Mouse (Mus musculus): ENCODE results near the gene Gm9508. TPM values are rescaled to one million over a fixed set of nuclear protein-coding genes. Genes with fewer than 3 reads are reported as not detected.

Gene Gm9508
- not detected in 2 replicates for polyA plus RNA-seq (2012; rRNA removed)

GRCm38 (mm10) chr10:77697133-77697532 is at the start of gene Gm9508:
Gm9508 (minus strand) TSS chr10:77697233.

GRCm38 (mm10) chr10:77741924-77742688 is 45.1 kb upstream of the Gm9508 start, which contains the start of gene Gm18596:
Gm18596 (minus strand) TSS chr10:77742638.

DNA sequence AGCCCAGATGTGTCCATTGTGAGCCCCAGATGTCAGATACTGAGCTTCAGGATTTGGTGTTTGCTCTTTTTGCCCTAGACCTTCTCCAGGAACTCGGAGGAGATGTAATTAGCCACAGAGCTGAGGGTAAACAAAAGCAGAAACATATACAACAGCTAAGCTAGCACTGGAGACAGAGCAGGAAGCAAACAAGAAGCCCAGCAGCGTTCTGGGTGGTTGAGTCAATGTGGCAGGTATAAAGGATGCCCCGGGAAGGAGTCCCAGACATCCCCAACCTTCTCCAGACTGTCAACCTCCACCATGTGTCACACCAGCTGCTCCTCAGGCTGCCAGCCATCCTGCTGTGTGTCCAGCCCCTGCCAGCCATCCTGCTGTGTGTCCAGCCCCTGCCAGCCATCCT is 29.2 kb upstream of the Gm9508 start, which contains the start of gene Gm10100:
Gene Gm10100 (plus strand): TSS at position 301 of the 400 bp plus-strand sequence.

GRCm38 (mm10) chr10:77720299-77720698 is 23.3 kb upstream of the Gm9508 start, which contains the start of gene Krtap12-1:
Krtap12-1 (plus strand) TSS chr10:77720599.

DNA sequence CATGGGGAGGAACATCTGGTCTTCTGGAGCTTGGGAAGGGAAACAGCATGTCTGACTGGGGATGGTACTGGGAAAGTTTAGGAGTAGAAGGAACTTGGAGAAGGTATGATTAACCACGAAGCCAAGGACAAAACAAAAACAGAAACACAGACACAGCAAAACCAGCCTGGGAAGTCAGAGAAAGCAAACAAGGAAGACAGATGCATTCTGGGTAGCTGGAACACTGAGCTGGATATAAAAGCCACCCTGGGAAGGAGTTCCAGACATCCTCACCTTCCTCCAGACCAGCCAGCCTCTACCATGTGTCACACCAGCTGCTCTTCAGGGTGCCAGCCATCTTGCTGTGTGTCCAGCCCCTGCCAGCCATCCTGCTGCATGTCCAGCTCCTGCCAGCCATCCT is 18.5 kb upstream of the Gm9508 start, which contains the start of gene Gm10142:
Gene Gm10142 (plus strand): TSS at position 301 of the 400 bp plus-strand sequence.

GRCm38 (mm10) chr10:77711157-77711556 is 14.1 kb upstream of the Gm9508 start, which contains the start of gene Gm10024:
Gm10024 (plus strand) TSS chr10:77711457.

DNA sequence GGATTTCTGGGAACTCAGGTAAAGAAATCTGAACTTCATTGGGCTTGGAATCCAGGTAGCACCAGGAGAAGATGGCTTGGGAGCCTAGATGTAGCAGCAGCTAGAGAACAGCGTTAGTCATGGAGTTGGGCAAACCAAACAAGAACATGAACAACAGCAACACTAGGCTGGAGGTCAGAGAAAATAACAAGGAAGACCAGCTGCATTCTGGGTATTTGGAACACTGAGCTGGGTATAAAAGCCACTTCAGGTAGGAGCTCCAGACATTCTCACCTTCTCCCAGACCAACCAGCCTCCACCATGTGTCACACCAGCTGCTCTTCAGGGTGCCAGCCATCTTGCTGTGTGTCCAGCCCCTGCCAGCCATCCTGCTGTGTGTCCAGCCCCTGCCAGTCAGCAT is 9.3 kb upstream of the Gm9508 start, which contains the start of gene Gm10272:
Gene Gm10272 (plus strand): TSS at position 301 of the 400 bp plus-strand sequence.

DNA sequence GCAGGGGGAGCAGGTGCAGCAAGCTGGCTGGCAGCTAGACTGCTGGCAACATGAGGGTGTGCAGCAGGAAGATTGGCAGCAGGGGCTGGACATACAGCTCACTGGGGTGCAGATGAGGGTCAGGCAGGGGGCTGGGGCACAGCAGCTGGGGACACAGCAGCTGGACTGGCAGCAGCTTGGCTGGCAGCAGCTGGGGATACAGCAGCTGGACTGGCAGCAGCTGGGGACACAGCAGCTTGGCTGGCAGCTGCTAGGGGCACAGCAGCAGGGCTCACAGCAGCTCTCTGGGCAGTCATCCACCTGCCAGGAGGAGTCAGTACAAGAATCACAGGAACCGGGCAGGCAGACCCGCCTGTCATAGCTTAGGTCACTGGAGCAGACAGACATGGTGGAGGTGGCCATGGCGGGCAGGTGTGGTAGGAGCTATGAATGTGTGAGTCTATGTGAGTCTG is 6.7 kb downstream of the Gm9508 start, which contains the start of gene Gm19402:
Gene Gm19402 (minus strand): TSS at position 402 of the 452 bp plus-strand sequence.

GRCm38 (mm10) chr10:77685895-77686664 is 11.0 kb downstream of the Gm9508 start, which contains the start of gene Tspear:
Tspear (plus strand) TSS chr10:77686569.

Other genes starting within 250 kb of the Gm9508 start
- gene Fam207a, start 181.4 kb downstream of the Gm9508 start, polyA plus RNA-seq (2012; rRNA removed) = 29.3 and 29.6 TPM in 2 replicates
- gene Itgb2, start 167.0 kb downstream of the Gm9508 start, polyA plus RNA-seq (2012; rRNA removed) = 9.0 and 9.3 TPM in 2 replicates
- 210 and 211 TPM in 2 replicates for gene Pttg1ip, start 115.5 kb downstream of the Gm9508 start, polyA plus RNA-seq (2012; rRNA removed)
- 233 and 246 TPM in 2 replicates for gene Sumo3, start 91.1 kb downstream of the Gm9508 start, polyA plus RNA-seq (2012; rRNA removed)
- gene Gm49325, start 91.0 kb downstream of the Gm9508 start, polyA plus RNA-seq (2012; rRNA removed) = not detected in 2 replicates
- 34.4 and 39.8 TPM in 2 replicates for gene Ube2g2, start 75.0 kb downstream of the Gm9508 start, polyA plus RNA-seq (2012; rRNA removed)
- 0.62 and 0.70 TPM in 2 replicates for gene Tspear, start 10.7 kb downstream of the Gm9508 start, polyA plus RNA-seq (2012; rRNA removed)
- gene Gm19402, start 6.5 kb downstream of the Gm9508 start, polyA plus RNA-seq (2012; rRNA removed) = not detected in 2 replicates
- not detected in 2 replicates for gene Gm10272, start 9.4 kb upstream of the Gm9508 start, polyA plus RNA-seq (2012; rRNA removed)
- gene Gm10024, start 14.2 kb upstream of the Gm9508 start, polyA plus RNA-seq (2012; rRNA removed) = not detected in 2 replicates
- not detected in 2 replicates for gene Gm10142, start 18.6 kb upstream of the Gm9508 start, polyA plus RNA-seq (2012; rRNA removed)
- not detected in 2 replicates for gene Krtap12-1, start 23.4 kb upstream of the Gm9508 start, polyA plus RNA-seq (2012; rRNA removed)
- gene Gm10100, start 29.3 kb upstream of the Gm9508 start, polyA plus RNA-seq (2012; rRNA removed) = not detected in 2 replicates
- not detected in 2 replicates for gene Gm18596, start 45.4 kb upstream of the Gm9508 start, polyA plus RNA-seq (2012; rRNA removed)
- gene Gm9736, start 54.1 kb upstream of the Gm9508 start, polyA plus RNA-seq (2012; rRNA removed) = not detected in 2 replicates
- gene Gm3233, start 62.4 kb upstream of the Gm9508 start, polyA plus RNA-seq (2012; rRNA removed) = not detected in 2 replicates
- gene Gm3238, start 74.1 kb upstream of the Gm9508 start, polyA plus RNA-seq (2012; rRNA removed) = not detected in 2 replicates
- not detected in 2 replicates for gene Gm7138, start 79.7 kb upstream of the Gm9508 start, polyA plus RNA-seq (2012; rRNA removed)
- gene Gm3250, start 85.3 kb upstream of the Gm9508 start, polyA plus RNA-seq (2012; rRNA removed) = not detected in 2 replicates
- gene Gm7137, start 91.0 kb upstream of the Gm9508 start, polyA plus RNA-seq (2012; rRNA removed) = not detected in 2 replicates
- not detected in 2 replicates for gene Gm9639, start 97.8 kb upstream of the Gm9508 start, polyA plus RNA-seq (2012; rRNA removed)
- not detected in 2 replicates for gene Gm19668, start 101.9 kb upstream of the Gm9508 start, polyA plus RNA-seq (2012; rRNA removed)
- not detected in 2 replicates for gene Gm9507, start 114.6 kb upstream of the Gm9508 start, polyA plus RNA-seq (2012; rRNA removed)
- gene Gm2696, start 117.4 kb upstream of the Gm9508 start, polyA plus RNA-seq (2012; rRNA removed) = not detected in 2 replicates
- gene Krtap10-4, start 129.9 kb upstream of the Gm9508 start, polyA plus RNA-seq (2012; rRNA removed) = not detected in 2 replicates
- gene Krtap10-10, start 138.7 kb upstream of the Gm9508 start, polyA plus RNA-seq (2012; rRNA removed) = not detected in 2 replicates
- gene Gm36176, start 149.6 kb upstream of the Gm9508 start, polyA plus RNA-seq (2012; rRNA removed) = not detected in 2 replicates
- gene Gm10318, start 155.6 kb upstream of the Gm9508 start, polyA plus RNA-seq (2012; rRNA removed) = not detected in 2 replicates
- gene Gm3285, start 164.7 kb upstream of the Gm9508 start, polyA plus RNA-seq (2012; rRNA removed) = not detected in 2 replicates
- gene Lrrc3, start 205.3 kb upstream of the Gm9508 start, polyA plus RNA-seq (2012; rRNA removed) = 7.3 and 8.4 TPM in 2 replicates